Mouse (Mus musculus): ENCODE measurements around the gene Abhd14a.

Gene Abhd14a

GRCm38 (mm10) chr9:106452351-106452750 lies 4.9 kb upstream of the Abhd14a start:
- no peak for DNase-seq (ENCODE audit: low spot score in 2 of 2)

GRCm38 (mm10) chr9:106451899-106452298 lies 4.4 kb upstream of the Abhd14a start:
- no peak for DNase-seq (ENCODE audit: low spot score in 2 of 2)

- DNase-seq (ENCODE audit: low spot score in 2 of 2), result no peak
Measured at GRCm38 (mm10) chr9:106451298-106451697, 3.8 kb upstream of the Abhd14a start.

- no peak for DNase-seq (ENCODE audit: low spot score in 2 of 2)
Measured at GRCm38 (mm10) chr9:106450661-106451060, 3.2 kb upstream of the Abhd14a start.

- DNase-seq (ENCODE audit: low spot score in 2 of 2), result no peak
Measured at GRCm38 (mm10) chr9:106449947-106450346, 2.5 kb upstream of the Abhd14a start.

- peak; percentile 64 to 68 for DNase-seq (ENCODE audit: low spot score in 2 of 2)
Measured at GRCm38 (mm10) chr9:106448498-106449031, 1.1 kb upstream of the Abhd14a start.

GRCm38 (mm10) chr9:106447951-106448350 lies 473 bp upstream of the Abhd14a start:
- no peak for DNase-seq (ENCODE audit: low spot score in 2 of 2)

GRCm38 (mm10) chr9:106444836-106445235 lies 2.6 kb downstream of the Abhd14a start:
- DNase-seq (ENCODE audit: low spot score in 2 of 2), result no peak

GRCm38 (mm10) chr9:106442680-106443079 lies 4.8 kb downstream of the Abhd14a start:
- DNase-seq (ENCODE audit: low spot score in 2 of 2), result no peak

GRCm38 (mm10) chr9:106436566-106436965 lies 10.9 kb downstream of the Abhd14a start:
- no peak for DNase-seq (ENCODE audit: low spot score in 2 of 2)

- DNase-seq (ENCODE audit: low spot score in 2 of 2), result no peak
Measured at GRCm38 (mm10) chr9:106433389-106433788, 14.1 kb downstream of the Abhd14a start.

GRCm38 (mm10) chr9:106430015-106430264 lies 17.5 kb downstream of the Abhd14a start:
- DNase-seq (ENCODE audit: low spot score in 2 of 2), result no peak

- peak; percentile 91 to 94 for DNase-seq (ENCODE audit: low spot score in 2 of 2)
Measured at GRCm38 (mm10) chr9:106429221-106430014, 18.1 kb downstream of the Abhd14a start, which contains the start of gene Rpl29. TSS of gene Rpl29 (plus strand) at chr9:106429454.

- DNase-seq (ENCODE audit: low spot score in 2 of 2), result no peak
Measured at GRCm38 (mm10) chr9:106428719-106429220, 18.7 kb downstream of the Abhd14a start.

- peak; percentile 72 to 79 for DNase-seq (ENCODE audit: low spot score in 2 of 2)
Measured at GRCm38 (mm10) chr9:106421865-106422160, 25.7 kb downstream of the Abhd14a start.

GRCm38 (mm10) chr9:106421033-106421864 lies 26.2 kb downstream of the Abhd14a start:
- DNase-seq (ENCODE audit: low spot score in 2 of 2), result no peak

GRCm38 (mm10) chr9:106420608-106421007 lies 26.9 kb downstream of the Abhd14a start:
- peak in 1 of 2 experiments; percentile 27 for DNase-seq (ENCODE audit: low spot score in 2 of 2)

- no peak for DNase-seq (ENCODE audit: low spot score in 2 of 2)
Measured at GRCm38 (mm10) chr9:106417841-106418625, 29.4 kb downstream of the Abhd14a start.

- no peak for DNase-seq (ENCODE audit: low spot score in 2 of 2)
Measured at GRCm38 (mm10) chr9:106416826-106417225, 30.7 kb downstream of the Abhd14a start.

- DNase-seq (ENCODE audit: low spot score in 2 of 2), result no peak
Measured at GRCm38 (mm10) chr9:106413606-106414005, 33.9 kb downstream of the Abhd14a start.

GRCm38 (mm10) chr9:106412210-106412609 lies 35.3 kb downstream of the Abhd14a start:
- DNase-seq (ENCODE audit: low spot score in 2 of 2), result no peak

GRCm38 (mm10) chr9:106411729-106412128 lies 35.7 kb downstream of the Abhd14a start:
- no peak for DNase-seq (ENCODE audit: low spot score in 2 of 2)

All from spleen, postnatal 36 days (tissue).